Mouse (Mus musculus) right cerebral cortex, postnatal 4 days (tissue): ENCODE measurements around the gene Phf11c.
"Not testable (repeated sequence)": the region's sequence is repeated elsewhere in the genome, so short reads cannot be mapped to it uniquely, and the experiment has no call there.

Source experiments
- DNase-seq: peaks from one replicate; pipeline ENCODE4 v3.0.0-alpha.2; 2022

Phf11c gene

GRCm38 (mm10) chr14:59395281-59395680 lies at the start of gene Phf11c:
Gene Phf11c (minus strand): TSS chr14:59395381.
- no peak for DNase-seq

DNA sequence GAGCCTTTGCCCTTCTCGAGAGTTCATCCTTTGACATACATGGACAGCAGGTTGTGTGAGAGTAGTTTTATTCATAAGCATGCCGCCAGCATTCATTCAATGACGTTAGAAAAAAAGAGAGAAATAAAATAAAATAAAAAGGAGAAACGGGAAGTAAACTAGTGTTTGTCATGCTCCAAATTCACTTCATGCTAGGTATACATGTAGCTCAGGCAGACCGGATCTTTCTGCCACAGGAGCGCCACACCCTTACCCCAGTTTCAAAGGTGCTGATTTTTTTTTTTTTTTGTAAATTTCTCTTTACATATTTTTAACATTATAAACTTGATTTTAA lies 46.3 kb upstream of the Phf11c start:
- no peak for DNase-seq

GRCm38 (mm10) chr14:59440558-59441471 lies 45.6 kb upstream of the Phf11c start, which contains the start of the genes Setdb2 and Cab39l:
Gene Setdb2 (minus strand): TSS chr14:59440884.
Gene Cab39l (plus strand): TSS chr14:59440972.
- peak; percentile 88 for DNase-seq

GRCm38 (mm10) chr14:59440039-59440438 lies 44.9 kb upstream of the Phf11c start:
- no peak for DNase-seq

DNA sequence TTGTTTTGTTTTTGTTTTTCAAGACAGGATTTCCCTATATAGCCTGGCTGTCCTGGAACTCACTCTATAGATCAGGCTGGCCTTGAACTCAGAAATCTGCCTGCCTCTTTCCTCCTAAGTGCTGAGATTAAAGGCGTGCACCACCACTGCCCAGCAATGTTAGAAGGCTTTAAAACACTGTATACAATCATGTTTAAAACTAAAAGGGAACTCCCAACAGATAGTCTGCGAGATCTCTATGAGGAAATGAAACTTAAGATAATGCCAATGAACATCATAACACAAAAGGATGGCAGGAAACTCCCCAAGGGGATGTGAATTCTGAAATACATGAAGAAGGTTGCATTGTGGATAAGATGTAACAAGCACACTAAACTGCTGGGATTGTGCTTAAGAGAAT lies 43.3 kb upstream of the Phf11c start:
- DNase-seq: no peak

DNA sequence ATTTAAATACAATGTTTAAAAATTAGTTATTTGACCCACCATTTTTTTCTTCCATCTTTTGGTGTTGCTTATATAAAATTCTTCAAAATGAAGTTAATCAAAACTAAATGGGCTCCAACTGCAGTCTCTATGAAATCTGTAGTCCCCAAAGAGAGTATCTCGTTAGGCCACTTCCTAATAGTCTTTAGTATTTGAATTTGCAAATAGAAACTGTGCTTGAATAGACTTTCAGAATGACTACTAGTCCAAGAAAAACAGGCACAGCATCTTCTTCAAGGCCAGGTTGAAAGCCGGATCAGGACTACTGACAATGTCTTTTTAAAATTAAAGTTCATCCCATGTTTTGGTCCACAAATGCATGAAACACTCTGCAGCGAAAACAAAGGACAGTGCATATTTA lies 42.2 kb upstream of the Phf11c start:
- no peak for DNase-seq

- DNase-seq: no peak
Measured at GRCm38 (mm10) chr14:59435206-59435605, 40.0 kb upstream of the Phf11c start.

- no peak for DNase-seq
Measured at GRCm38 (mm10) chr14:59433902-59434301, 38.7 kb upstream of the Phf11c start.

- DNase-seq: no peak
Measured at GRCm38 (mm10) chr14:59430556-59430955, 35.4 kb upstream of the Phf11c start.

GRCm38 (mm10) chr14:59422912-59423663 lies 27.9 kb upstream of the Phf11c start:
- no peak for DNase-seq

DNA sequence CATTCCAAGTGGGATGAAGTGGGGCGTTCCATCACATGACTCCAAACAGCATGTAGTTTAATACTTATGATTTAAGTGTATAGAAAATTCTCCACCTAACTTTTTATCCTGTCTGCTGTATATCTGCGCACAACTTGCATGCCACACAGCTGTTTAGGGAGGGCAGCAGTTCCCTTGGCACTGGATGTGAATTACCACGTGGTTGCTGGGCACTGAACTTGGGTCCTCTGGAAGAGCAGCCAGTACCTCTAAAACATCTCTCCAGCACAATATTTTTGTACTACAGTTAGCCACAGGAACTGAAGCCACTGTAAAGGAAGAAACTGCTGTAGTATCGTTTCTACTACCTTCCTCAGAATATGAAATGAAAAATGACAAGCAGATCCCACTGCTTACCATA lies 23.0 kb upstream of the Phf11c start:
- no peak for DNase-seq

DNA sequence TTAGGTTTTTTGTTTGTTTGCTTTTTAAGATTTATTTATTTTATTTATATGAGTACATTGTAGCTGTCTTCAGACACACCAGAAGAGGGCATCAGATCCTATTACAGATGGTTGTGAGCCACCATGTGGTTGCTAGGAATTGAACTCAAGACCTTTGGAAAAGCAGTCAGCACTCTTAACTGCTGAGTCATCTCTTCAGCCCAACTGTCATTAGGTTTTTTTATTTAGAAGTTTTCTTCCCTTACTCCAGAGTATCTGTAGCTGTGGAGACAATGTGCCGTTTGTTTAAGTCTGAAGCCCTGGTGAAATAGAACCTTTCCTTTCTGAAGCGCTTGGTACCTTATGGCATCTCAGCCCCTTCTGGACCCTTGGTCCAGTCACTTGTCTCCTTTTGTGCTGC lies 19.8 kb upstream of the Phf11c start:
- DNase-seq: not testable (repeated sequence)

- no peak for DNase-seq
Measured at GRCm38 (mm10) chr14:59396999-59397398, 1.8 kb upstream of the Phf11c start.

DNA sequence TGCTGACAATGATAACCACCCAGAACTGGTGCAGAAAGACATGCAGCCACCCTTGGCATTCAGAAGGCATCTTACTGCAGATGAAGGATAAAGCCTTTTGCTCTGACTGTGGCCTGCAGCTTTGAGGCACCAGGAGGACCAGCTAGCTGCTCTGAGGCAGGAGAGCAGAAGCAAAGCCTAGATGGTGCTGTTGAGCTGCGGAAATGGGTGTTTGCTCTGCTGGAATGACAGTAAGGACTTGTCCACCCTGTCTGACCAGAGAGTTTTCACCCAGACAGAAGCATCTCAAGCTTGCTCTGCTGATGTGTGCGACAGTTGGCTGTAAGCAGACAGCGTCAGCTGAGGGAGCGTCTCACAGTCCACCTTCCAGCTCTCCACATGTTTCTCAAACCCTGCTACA lies 5.0 kb downstream of the Phf11c start:
- DNase-seq: peak; percentile 9

GRCm38 (mm10) chr14:59389532-59389931 lies 5.6 kb downstream of the Phf11c start:
- no peak for DNase-seq

GRCm38 (mm10) chr14:59370348-59371068 lies 24.7 kb downstream of the Phf11c start:
- DNase-seq: no peak

GRCm38 (mm10) chr14:59366386-59367105 lies 28.6 kb downstream of the Phf11c start:
- DNase-seq: no peak

DNA sequence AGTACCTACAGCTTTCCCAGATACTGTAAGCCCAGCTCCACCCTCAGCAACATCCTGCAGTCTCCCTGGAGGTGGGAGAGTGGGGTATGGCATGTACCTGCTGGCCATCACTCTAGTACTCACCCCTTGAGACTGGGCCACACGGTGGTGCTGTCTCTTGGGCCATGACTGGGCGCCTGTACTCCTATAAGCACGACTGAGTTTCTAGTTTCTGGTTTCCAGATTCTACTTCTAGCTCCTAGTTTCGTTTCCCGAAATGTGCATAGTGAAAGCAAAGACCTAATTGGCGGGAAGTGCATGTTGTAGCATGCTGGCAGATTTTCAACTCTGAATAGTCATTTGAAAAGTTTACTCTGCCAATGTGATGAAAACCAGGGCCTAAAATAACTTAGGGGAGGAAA lies 29.9 kb downstream of the Phf11c start, which contains the start of gene Phf11d:
Gene Phf11d (minus strand): TSS at position 227 of the 401 bp plus-strand sequence.
- DNase-seq: no peak

DNA sequence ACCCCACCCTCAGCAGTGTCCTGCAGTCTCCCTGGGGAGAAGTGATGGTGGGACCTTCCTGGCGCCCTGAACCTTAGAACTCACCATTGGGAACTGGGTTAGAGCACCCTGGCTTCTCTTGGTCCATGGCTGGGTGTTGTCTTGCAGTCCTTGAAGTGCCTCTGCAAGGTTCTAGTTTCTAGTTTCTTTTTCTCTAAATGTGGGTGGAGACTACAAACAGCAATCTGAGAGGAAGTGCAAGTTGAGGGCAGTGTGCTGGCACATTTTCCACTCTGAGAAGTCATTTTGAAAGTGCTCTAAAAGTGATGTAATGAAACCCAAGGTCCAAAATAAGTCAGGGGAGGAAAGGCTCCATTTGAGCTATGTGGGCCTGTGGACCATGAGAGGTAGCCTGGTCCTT lies 54.0 kb downstream of the Phf11c start, which contains the start of gene Phf11b:
Gene Phf11b (minus strand): TSS at position 163 of the 400 bp plus-strand sequence.
- not testable (repeated sequence) for DNase-seq

DNA sequence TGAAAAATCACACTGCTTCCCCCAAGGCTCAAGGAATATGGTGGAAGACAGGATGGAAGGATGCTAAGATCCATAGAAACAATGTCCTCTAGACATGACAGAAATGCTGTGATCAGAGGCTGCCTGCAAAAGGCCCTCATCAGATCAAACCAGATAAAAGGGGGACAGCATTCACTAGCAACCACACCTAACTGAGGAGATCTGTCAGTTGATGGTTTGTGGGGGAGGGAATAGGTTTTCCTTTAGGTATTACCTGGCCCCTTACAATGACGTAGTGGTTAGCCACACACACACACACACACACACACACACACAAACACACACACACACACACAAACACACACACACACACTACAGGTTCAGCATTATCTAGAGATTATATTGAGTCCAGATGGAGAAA lies 55.6 kb downstream of the Phf11c start:
- no peak for DNase-seq

DNA sequence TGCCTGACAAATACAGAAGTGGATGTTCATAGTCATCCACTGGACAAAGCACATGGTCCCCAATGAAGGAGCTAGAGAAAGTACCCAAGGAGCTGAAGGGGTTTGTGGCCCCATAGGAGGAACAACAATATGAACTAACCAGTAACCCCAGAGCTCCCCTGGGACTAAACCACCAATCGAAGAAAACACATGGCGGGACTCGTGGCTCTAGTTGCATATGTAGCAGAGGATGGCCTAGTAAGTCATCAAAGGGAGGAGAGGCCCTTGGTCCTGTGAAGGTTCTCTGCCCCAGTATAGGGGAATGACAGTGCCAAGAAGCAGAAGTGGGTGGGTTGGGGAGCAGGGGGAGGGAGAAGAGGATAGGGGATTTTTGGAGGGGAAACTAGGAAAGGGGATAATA lies 59.1 kb downstream of the Phf11c start:
- not testable (repeated sequence) for DNase-seq
